Mouse (Mus musculus) C2C12 (cell line): ENCODE results near the gene Mapk8. TPM values are rescaled to one million over a fixed set of nuclear protein-coding genes. Genes with fewer than 3 reads are reported as not detected.

Source experiments
- H3K27me3 ChIP-seq: one replicate; pipeline ENCODE4 v1.6.1; 2011; ENCODE audit not compliant: control insufficient read depth, insufficient read depth, insufficient read length
- H3K36me3 ChIP-seq: one replicate; pipeline ENCODE4 v1.6.1; 2011; ENCODE audit not compliant: control insufficient read depth, insufficient read depth
- H3K4me3 ChIP-seq: one replicate; pipeline ENCODE4 v1.5.1; 2011; ENCODE audit warnings: mild to moderate bottlenecking, control low read depth; ENCODE audit not compliant: poor library complexity, insufficient read depth, severe bottlenecking
- H3K79me2 ChIP-seq: one replicate; pipeline ENCODE4 v1.6.1; 2011; ENCODE audit not compliant: control insufficient read depth, insufficient read depth
- H3K79me3 ChIP-seq: one replicate; pipeline ENCODE4 v1.6.1; 2011; ENCODE audit warnings: low read depth, control low read depth
- H3ac ChIP-seq: one replicate; pipeline ENCODE3; 2011; ENCODE audit warnings: low read depth; ENCODE audit not compliant: control insufficient read depth, insufficient read length
- CEBPB ChIP-seq: IDR thresholded peaks from one replicate; pipeline ENCODE4 v1.6.1; 2011; ENCODE audit warnings: low read depth, mild to moderate bottlenecking, control low read depth, moderate library complexity
- CTCF ChIP-seq: IDR thresholded peaks from one replicate; pipeline ENCODE4 v1.5.1; 2011; ENCODE audit not compliant: control insufficient read depth, insufficient read depth, insufficient read length
- FOSL1 ChIP-seq: IDR thresholded peaks from one replicate; pipeline ENCODE4 v1.8.0; 2011; ENCODE audit warnings: mild to moderate bottlenecking, low read length; ENCODE audit not compliant: poor library complexity, insufficient read depth, severe bottlenecking
- MAX ChIP-seq: IDR thresholded peaks from one replicate; pipeline ENCODE4 v1.6.1; 2011; ENCODE audit warnings: mild to moderate bottlenecking, control low read depth
- MYOD1 ChIP-seq: IDR thresholded peaks from one replicate; pipeline ENCODE4 v1.6.1; 2011; ENCODE audit warnings: low read depth; ENCODE audit not compliant: control insufficient read depth, insufficient read length
- MYOG ChIP-seq: IDR thresholded peaks from one replicate; pipeline ENCODE4 v1.6.1; 2011; ENCODE audit not compliant: control insufficient read depth, insufficient read length; ENCODE audit errors: extremely low read depth
- USF1 ChIP-seq: IDR thresholded peaks from one replicate; pipeline ENCODE4 v1.6.1; 2011; ENCODE audit warnings: low read depth, mild to moderate bottlenecking, control low read depth, moderate library complexity
- polyA plus RNA-seq: library from polyadenylated mRNA; unstranded; fragments of >200 nt; fragmentation: generic; extraction: Trizol; gene quantifications from one replicate; pipeline ENCODE4 v1.2.1, GENCODE M21; 2012; ENCODE audit warnings: missing spikeins

Mapk8 gene
- polyA plus RNA-seq, 1 experiment = 8.7 TPM

GRCm38 (mm10) chr14:33370056-33370455, 76.9 kb downstream of the Mapk8 start:
- Histone ChIP-seq H3K27me3 (no peaks in the 10 kb centered on the region), H3K79me2 (no peaks in the 10 kb centered on the region), H3K79me3 (no peaks in the 10 kb centered on the region), H3ac (no peak overlapping the region), H3K36me3 (peaks cover 65% of the 10 kb centered on the region), H3K4me3 (no peak overlapping the region)
- no peak for TF ChIP-seq FOSL1
- no peak for TF ChIP-seq CTCF
- no peak for TF ChIP-seq MAX
- TF ChIP-seq CEBPB = no peak
- TF ChIP-seq MYOG = no peak
- TF ChIP-seq MYOD1 = no peak

GRCm38 (mm10) chr14:33369375-33369774, 77.6 kb downstream of the Mapk8 start:
- no peak overlapping the region for H3ac ChIP-seq
- no peaks in the 10 kb centered on the region for H3K79me3 ChIP-seq
- no peak for TF ChIP-seq MYOD1
- no peak for TF ChIP-seq FOSL1
- TF ChIP-seq USF1 = no peak
- no peak for TF ChIP-seq MAX
- no peak for TF ChIP-seq MYOG
- no peak for TF ChIP-seq CEBPB
- TF ChIP-seq CTCF = no peak
- H3K4me3 ChIP-seq = no peak overlapping the region
- peaks cover 72% of the 10 kb centered on the region for H3K36me3 ChIP-seq
- H3K27me3 ChIP-seq = no peaks in the 10 kb centered on the region
- no peaks in the 10 kb centered on the region for H3K79me2 ChIP-seq

- H3K79me3 ChIP-seq = no peaks in the 10 kb centered on the region
- H3K79me2 ChIP-seq = no peaks in the 10 kb centered on the region
- no peak overlapping the region for H3K4me3 ChIP-seq
- TF ChIP-seq MAX (no peak), MYOD1 (no peak), MYOG (no peak), CTCF (no peak), FOSL1 (no peak), USF1 (no peak), CEBPB (no peak)
- H3K36me3 ChIP-seq = peaks cover 91% of the 10 kb centered on the region
- H3ac ChIP-seq = no peak overlapping the region
- H3K27me3 ChIP-seq = no peaks in the 10 kb centered on the region
Measured at GRCm38 (mm10) chr14:33366891-33367777, 79.8 kb downstream of the Mapk8 start.

- H3K27me3 ChIP-seq = no peaks in the 10 kb centered on the region
- H3ac ChIP-seq = no peak overlapping the region
- H3K79me2 ChIP-seq = peaks cover 22% of the 10 kb centered on the region
- H3K79me3 ChIP-seq = peaks cover 8% of the 10 kb centered on the region
- H3K4me3 ChIP-seq = no peak overlapping the region
- H3K36me3 ChIP-seq = peaks cover 97% of the 10 kb centered on the region
- TF ChIP-seq FOSL1 = no peak
- TF ChIP-seq CEBPB = no peak
- no peak for TF ChIP-seq MYOG
- TF ChIP-seq MAX = no peak
- TF ChIP-seq USF1 = no peak
- no peak for TF ChIP-seq MYOD1
- TF ChIP-seq CTCF = no peak
Measured at GRCm38 (mm10) chr14:33364061-33364460, 82.9 kb downstream of the Mapk8 start.

- no peak for TF ChIP-seq FOSL1
- no peak for TF ChIP-seq MYOD1
- TF ChIP-seq CTCF = no peak
- no peak for TF ChIP-seq USF1
- no peak for TF ChIP-seq CEBPB
- no peak for TF ChIP-seq MYOG
- TF ChIP-seq MAX = no peak
- Histone ChIP-seq H3K79me2 (peaks cover 26% of the 10 kb centered on the region), H3K27me3 (no peaks in the 10 kb centered on the region), H3K79me3 (peaks cover 9% of the 10 kb centered on the region), H3K4me3 (no peak overlapping the region), H3ac (no peak overlapping the region), H3K36me3 (peaks cover 97% of the 10 kb centered on the region)
Measured at GRCm38 (mm10) chr14:33363611-33364010, 83.3 kb downstream of the Mapk8 start.
